Mouse (Mus musculus): ENCODE results near the gene Cox8b. TPM values are rescaled to one million over a fixed set of nuclear protein-coding genes. Genes with fewer than 3 reads are reported as not detected.

Cox8b gene
- 0.53 and 0.69 TPM in 2 replicates for polyA plus RNA-seq (2015; fragmentation: Nextera tagmentation; extraction: Ambion mirVana)

DNA sequence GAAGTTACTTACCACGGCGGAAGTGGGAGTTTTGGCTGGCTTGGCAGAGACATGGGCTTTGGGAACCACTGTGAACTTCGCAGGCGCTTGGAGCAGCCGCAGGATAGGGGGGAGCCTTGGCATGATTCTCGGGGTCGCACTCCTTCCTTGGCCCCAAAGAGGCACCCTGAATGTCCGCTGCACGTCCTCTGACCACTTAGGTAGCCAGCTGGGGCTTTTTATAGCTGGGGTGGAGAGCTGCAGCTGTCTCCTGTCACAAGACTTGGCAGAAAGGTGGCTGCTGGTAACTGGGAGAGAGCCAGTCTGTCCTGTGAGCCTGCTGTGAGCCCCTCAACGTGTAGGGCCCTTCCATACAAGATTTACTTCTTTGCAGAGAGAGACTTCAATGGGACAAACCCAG, at the start of gene Cox8b:
Gene Cox8b, minus strand, starts transcription at position 227 of the 400 bp plus-strand sequence.
- no peak within 1 kb of the TSS for H3K9ac ChIP-seq (ENCODE audit: low read depth, low read length)
- ATAC-seq = no peak
- no peaks in the 10 kb centered on the region for H3K27me3 ChIP-seq (replicated peaks; ENCODE audit: control insufficient read depth, insufficient read depth, low read length)
- 67% methylated on average over 10 of the region's 10 CpGs for WGBS
- H3K36me3 ChIP-seq (ENCODE audit: control insufficient read depth, insufficient read depth) = peaks cover 35% of the 10 kb centered on the region
- H3K4me1 ChIP-seq (replicated peaks; ENCODE audit: control insufficient read depth, insufficient read depth, low read length) = no peaks in the 10 kb centered on the region
- TF ChIP-seq CTCF (IDR thresholded peaks at IDR 0.05; ENCODE audit: low read depth) = no peak
- no peak within 1 kb of the TSS for H3K4me3 ChIP-seq (ENCODE audit: low read depth, low read length)
- no peaks in the 10 kb centered on the region for H3K9me3 ChIP-seq (ENCODE audit: control insufficient read depth)
- H3K4me2 ChIP-seq (replicated peaks; ENCODE audit: low read depth) = no peak within 1 kb of the TSS
- H3K27ac ChIP-seq (ENCODE audit: low read depth, low read length) = no peak within 1 kb of the TSS

DNA sequence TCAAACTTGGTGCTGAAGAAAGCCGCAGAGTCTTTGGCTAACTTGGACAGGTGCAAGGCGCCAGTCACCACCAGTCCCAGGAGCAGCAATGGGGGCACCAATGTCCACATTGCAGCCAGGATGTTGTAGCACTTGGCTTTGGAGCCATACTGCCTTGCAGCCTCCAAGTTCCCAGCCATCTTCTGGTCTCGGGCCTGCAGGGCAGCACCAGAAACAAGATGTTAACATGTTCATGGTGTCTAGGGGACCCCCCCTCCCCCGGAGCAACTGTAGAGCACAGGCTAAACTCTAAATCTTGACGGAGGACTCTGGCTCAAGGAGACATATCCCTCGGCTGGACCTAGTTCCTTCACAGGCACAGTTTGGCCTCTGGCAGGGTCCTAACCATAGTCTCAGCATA, 49.0 kb upstream of the Cox8b start:
- H3K9ac ChIP-seq (ENCODE audit: low read depth, low read length) = no peak overlapping the region
- no peak for ATAC-seq
- no peak overlapping the region for H3K4me3 ChIP-seq (ENCODE audit: low read depth, low read length)
- H3K4me2 ChIP-seq (replicated peaks; ENCODE audit: low read depth) = no peak overlapping the region
- H3K36me3 ChIP-seq (ENCODE audit: control insufficient read depth, insufficient read depth) = peaks cover 58% of the 10 kb centered on the region
- H3K27me3 ChIP-seq (replicated peaks; ENCODE audit: control insufficient read depth, insufficient read depth, low read length) = no peaks in the 10 kb centered on the region
- H3K9me3 ChIP-seq (ENCODE audit: control insufficient read depth) = no peaks in the 10 kb centered on the region
- H3K27ac ChIP-seq (ENCODE audit: low read depth, low read length) = no peak overlapping the region
- no peak for TF ChIP-seq CTCF (IDR thresholded peaks at IDR 0.05; ENCODE audit: low read depth)
- peaks cover 11% of the 10 kb centered on the region; the same call in 1 of the 2 replicates for H3K4me1 ChIP-seq (replicated peaks; ENCODE audit: control insufficient read depth, insufficient read depth, low read length)
- WGBS = 84% methylated on average over 6 of the region's 6 CpGs

DNA sequence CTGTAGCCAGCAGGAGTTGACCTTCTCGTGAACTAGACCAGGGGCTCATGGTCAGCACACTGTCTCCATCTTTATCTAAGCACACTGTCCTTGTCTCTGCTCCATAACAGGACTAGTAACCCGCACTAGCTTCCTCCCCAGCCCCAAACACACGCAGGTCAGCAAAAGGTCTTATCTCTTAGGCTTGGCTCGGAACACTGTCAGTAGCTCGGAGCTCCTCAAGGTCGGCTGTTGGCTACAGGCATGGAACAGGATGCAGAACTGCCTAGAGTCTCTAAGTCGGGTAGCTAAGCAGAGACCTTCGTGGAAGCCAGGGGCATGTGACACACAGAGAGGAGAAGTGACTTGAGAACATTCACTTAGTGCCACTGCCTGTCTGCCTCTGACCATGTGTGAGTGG, 47.9 kb upstream of the Cox8b start:
- no peaks in the 10 kb centered on the region for H3K9me3 ChIP-seq (ENCODE audit: control insufficient read depth)
- no peak for TF ChIP-seq CTCF (IDR thresholded peaks at IDR 0.05; ENCODE audit: low read depth)
- H3K4me2 ChIP-seq (replicated peaks; ENCODE audit: low read depth) = no peak overlapping the region
- no peak overlapping the region for H3K27ac ChIP-seq (ENCODE audit: low read depth, low read length)
- H3K9ac ChIP-seq (ENCODE audit: low read depth, low read length) = no peak overlapping the region
- ATAC-seq = no peak
- peaks cover 5% of the 10 kb centered on the region; the same call in 1 of the 2 replicates for H3K4me1 ChIP-seq (replicated peaks; ENCODE audit: control insufficient read depth, insufficient read depth, low read length)
- 66% methylated on average over 8 of the region's 8 CpGs for WGBS
- H3K4me3 ChIP-seq (ENCODE audit: low read depth, low read length) = no peak overlapping the region
- no peaks in the 10 kb centered on the region for H3K27me3 ChIP-seq (replicated peaks; ENCODE audit: control insufficient read depth, insufficient read depth, low read length)
- peaks cover 56% of the 10 kb centered on the region for H3K36me3 ChIP-seq (ENCODE audit: control insufficient read depth, insufficient read depth)

DNA sequence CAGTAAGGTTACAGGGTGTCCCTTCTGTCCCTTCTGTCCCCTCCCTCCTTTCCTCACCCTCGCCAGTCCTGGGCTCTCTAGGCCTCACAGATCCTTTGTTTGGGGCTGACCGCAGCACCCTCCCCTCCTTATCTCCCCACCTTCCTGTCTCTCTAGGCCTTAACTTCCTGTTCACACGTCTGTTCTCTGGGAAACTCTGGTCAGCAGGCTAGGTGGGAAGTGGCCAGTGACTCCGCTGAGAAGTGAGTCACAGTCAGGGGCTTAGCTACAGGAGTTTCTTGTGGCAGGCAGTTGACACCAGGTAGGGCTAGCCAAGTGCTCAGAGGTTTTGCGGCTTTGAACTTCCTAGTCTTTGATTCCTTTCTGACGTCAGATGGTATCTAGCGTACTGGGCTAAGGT, 46.7 kb upstream of the Cox8b start:
- peak; percentile 15; the same call in 1 of the 2 replicates for ATAC-seq
- no peaks in the 10 kb centered on the region for H3K9me3 ChIP-seq (ENCODE audit: control insufficient read depth)
- no peak overlapping the region for H3K4me2 ChIP-seq (replicated peaks; ENCODE audit: low read depth)
- no peak overlapping the region for H3K27ac ChIP-seq (ENCODE audit: low read depth, low read length)
- H3K36me3 ChIP-seq (ENCODE audit: control insufficient read depth, insufficient read depth) = peaks cover 53% of the 10 kb centered on the region
- no peak overlapping the region for H3K9ac ChIP-seq (ENCODE audit: low read depth, low read length)
- H3K27me3 ChIP-seq (replicated peaks; ENCODE audit: control insufficient read depth, insufficient read depth, low read length) = no peaks in the 10 kb centered on the region
- H3K4me3 ChIP-seq (ENCODE audit: low read depth, low read length) = no peak overlapping the region
- peaks cover 10% of the 10 kb centered on the region; the same call in 1 of the 2 replicates for H3K4me1 ChIP-seq (replicated peaks; ENCODE audit: control insufficient read depth, insufficient read depth, low read length)
- WGBS = 49% methylated on average over 7 of the region's 7 CpGs
- TF ChIP-seq CTCF (IDR thresholded peaks at IDR 0.05; ENCODE audit: low read depth) = no peak

DNA sequence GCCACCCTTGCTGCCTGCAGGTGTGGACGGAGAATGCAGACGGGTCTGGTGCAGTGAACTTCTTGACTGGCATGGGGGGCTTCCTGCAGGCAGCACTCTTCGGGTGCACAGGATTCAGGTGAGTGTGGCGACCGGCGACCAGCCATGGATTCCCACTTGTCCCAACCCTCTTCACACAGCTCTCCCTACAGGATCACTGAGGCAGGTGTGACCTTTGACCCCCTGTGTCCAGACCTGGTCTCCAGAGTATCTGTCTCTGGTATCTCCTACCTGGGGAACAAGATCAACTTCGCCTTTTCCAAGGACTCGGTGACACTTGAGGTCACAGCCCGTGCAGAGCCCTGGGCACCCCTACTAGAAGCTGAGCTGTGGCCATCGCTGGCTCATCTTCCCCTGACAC, 46.1 kb upstream of the Cox8b start:
- H3K36me3 ChIP-seq (ENCODE audit: control insufficient read depth, insufficient read depth) = peaks cover 53% of the 10 kb centered on the region
- no peak overlapping the region for H3K27ac ChIP-seq (ENCODE audit: low read depth, low read length)

DNA sequence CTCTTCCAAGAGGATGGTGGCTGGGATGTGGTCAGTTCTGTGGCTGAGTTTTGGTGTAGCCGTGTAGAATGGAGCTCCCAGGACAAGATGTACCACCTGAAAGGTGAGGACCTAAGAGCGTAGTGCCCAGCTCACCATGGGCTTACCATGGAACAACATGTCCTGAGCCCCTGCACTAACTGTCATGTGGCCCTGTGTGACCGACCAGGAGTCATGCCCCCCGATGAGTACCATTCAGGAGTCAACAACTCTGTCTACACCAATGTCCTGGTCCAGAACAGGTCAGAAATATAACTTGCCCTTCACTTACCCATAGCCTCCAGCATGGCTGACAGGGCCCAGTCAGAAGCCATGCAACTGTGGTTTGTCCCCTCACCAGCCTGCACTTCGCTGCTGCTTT, 45.0 kb upstream of the Cox8b start:
- 95% methylated on average over 5 of the region's 5 CpGs for WGBS
- TF ChIP-seq CTCF (IDR thresholded peaks at IDR 0.05; ENCODE audit: low read depth) = no peak
- H3K36me3 ChIP-seq (ENCODE audit: control insufficient read depth, insufficient read depth) = peaks cover 53% of the 10 kb centered on the region

More for the DNA sequence above, 46.1 kb upstream of the Cox8b start:
- Histone ChIP-seq H3K9me3 (ENCODE audit: control insufficient read depth) (no peaks in the 10 kb centered on the region), H3K27me3 (replicated peaks; ENCODE audit: control insufficient read depth, insufficient read depth, low read length) (no peaks in the 10 kb centered on the region), H3K9ac (ENCODE audit: low read depth, low read length) (no peak overlapping the region), H3K4me1 (replicated peaks; ENCODE audit: control insufficient read depth, insufficient read depth, low read length) (peaks cover 11% of the 10 kb centered on the region; the same call in 1 of the 2 replicates), H3K4me3 (ENCODE audit: low read depth, low read length) (no peak overlapping the region), H3K4me2 (replicated peaks; ENCODE audit: low read depth) (no peak overlapping the region)
- no peak for ATAC-seq
- no peak for TF ChIP-seq CTCF (IDR thresholded peaks at IDR 0.05; ENCODE audit: low read depth)
- WGBS = 92% methylated on average over 10 of the region's 10 CpGs

DNA sequence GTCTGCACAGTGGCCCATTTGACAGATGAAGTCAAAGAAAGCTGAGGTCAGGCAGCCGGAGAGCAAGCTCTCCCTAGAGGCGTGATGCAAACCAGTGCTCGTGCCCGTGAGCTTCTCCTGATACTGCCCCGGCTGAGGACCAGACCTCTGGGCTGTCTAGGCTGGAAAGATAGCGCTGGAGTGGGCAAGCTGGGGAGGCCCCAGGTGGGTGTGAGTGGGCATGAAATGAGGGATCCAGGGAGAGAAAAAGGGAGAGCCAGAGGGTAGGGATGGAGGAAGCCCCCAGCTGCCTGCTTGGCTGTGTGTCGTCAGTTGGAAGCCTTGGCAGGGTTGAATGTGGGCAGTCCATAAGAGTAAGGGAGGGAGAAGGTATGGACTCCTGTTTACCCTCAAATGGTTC, 44.0 kb upstream of the Cox8b start:
- Histone ChIP-seq H3K27me3 (replicated peaks; ENCODE audit: control insufficient read depth, insufficient read depth, low read length) (no peaks in the 10 kb centered on the region), H3K4me2 (replicated peaks; ENCODE audit: low read depth) (no peak overlapping the region), H3K36me3 (ENCODE audit: control insufficient read depth, insufficient read depth) (peaks cover 46% of the 10 kb centered on the region), H3K9ac (ENCODE audit: low read depth, low read length) (no peak overlapping the region), H3K4me3 (ENCODE audit: low read depth, low read length) (no peak overlapping the region), H3K4me1 (replicated peaks; ENCODE audit: control insufficient read depth, insufficient read depth, low read length) (peaks cover 6% of the 10 kb centered on the region), H3K9me3 (ENCODE audit: control insufficient read depth) (no peaks in the 10 kb centered on the region), H3K27ac (ENCODE audit: low read depth, low read length) (no peak overlapping the region)
- ATAC-seq = no peak
- no peak for TF ChIP-seq CTCF (IDR thresholded peaks at IDR 0.05; ENCODE audit: low read depth)
- WGBS = 91% methylated on average over 7 of the region's 7 CpGs

More for the DNA sequence above, 45.0 kb upstream of the Cox8b start:
- H3K27me3 ChIP-seq (replicated peaks; ENCODE audit: control insufficient read depth, insufficient read depth, low read length) = no peaks in the 10 kb centered on the region
- no peak overlapping the region for H3K27ac ChIP-seq (ENCODE audit: low read depth, low read length)
- no peaks in the 10 kb centered on the region for H3K9me3 ChIP-seq (ENCODE audit: control insufficient read depth)
- no peak overlapping the region for H3K9ac ChIP-seq (ENCODE audit: low read depth, low read length)
- H3K4me3 ChIP-seq (ENCODE audit: low read depth, low read length) = no peak overlapping the region
- H3K4me2 ChIP-seq (replicated peaks; ENCODE audit: low read depth) = no peak overlapping the region
- H3K4me1 ChIP-seq (replicated peaks; ENCODE audit: control insufficient read depth, insufficient read depth, low read length) = peaks cover 9% of the 10 kb centered on the region
- no peak for ATAC-seq

Data from intestine, postnatal 0 days (tissue).